Mouse (Mus musculus): ENCODE measurements around the gene Wdfy1. TPM values are rescaled to one million over a fixed set of nuclear protein-coding genes. Genes with fewer than 3 reads are reported as not detected.

Wdfy1 gene
- polyA plus RNA-seq, 2 experiments, result 20.8 to 31.1 TPM

DNA sequence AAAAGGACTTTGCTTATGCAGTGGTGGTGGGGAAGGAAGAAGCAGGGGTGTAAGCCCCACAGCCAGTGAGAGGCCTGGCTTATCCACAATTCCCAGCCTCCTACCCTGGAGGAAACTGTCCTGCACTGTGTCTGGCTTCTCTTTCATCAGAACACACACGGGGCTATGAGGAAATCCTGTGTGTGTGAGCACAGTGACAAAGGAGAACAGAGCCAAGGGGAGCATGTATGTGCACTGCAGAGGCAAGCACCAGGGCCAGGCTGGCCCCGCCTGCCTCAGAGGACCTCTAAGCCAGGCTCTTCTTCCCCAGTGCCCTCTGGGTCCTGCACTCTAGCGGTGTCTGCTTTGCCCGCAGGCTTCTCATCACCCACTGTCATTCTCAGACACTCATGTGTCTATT lies 34.9 kb downstream of the Wdfy1 start:
- Histone ChIP-seq H3K9me3 (ENCODE audit: control insufficient read depth, low read length) (no peaks in the 10 kb centered on the region), H3K36me3 (ENCODE audit: control insufficient read depth, insufficient read depth, low read length) (peaks cover 5% of the 10 kb centered on the region; the same call in 1 of the 2 replicates), H3K4me3 (replicated peaks; ENCODE audit: low read length) (no peak overlapping the region), H3K27ac (replicated peaks; ENCODE audit: low read depth, low read length) (no peak overlapping the region), H3K4me2 (replicated peaks; ENCODE audit: low read depth, low read length, severe bottlenecking) (no peak overlapping the region), H3K9ac (ENCODE audit: low read depth, low read length, severe bottlenecking) (no peak overlapping the region), H3K27me3 (ENCODE audit: control insufficient read depth, insufficient read depth, low read length) (no peaks in the 10 kb centered on the region), H3K4me1 (ENCODE audit: control insufficient read depth, insufficient read depth, low read length) (no peaks in the 10 kb centered on the region)
- no peak for TF ChIP-seq POLR2A (IDR thresholded peaks at IDR 0.05; ENCODE audit: borderline replicate concordance, extremely low read depth, insufficient read depth, insufficient read length)
- ATAC-seq (ENCODE audit: low FRiP score, low read depth), result no peak
- no peak for DNase-seq (ENCODE audit: low spot score)
- 81% methylated on average over 4 of the region's 4 CpGs for WGBS

DNA sequence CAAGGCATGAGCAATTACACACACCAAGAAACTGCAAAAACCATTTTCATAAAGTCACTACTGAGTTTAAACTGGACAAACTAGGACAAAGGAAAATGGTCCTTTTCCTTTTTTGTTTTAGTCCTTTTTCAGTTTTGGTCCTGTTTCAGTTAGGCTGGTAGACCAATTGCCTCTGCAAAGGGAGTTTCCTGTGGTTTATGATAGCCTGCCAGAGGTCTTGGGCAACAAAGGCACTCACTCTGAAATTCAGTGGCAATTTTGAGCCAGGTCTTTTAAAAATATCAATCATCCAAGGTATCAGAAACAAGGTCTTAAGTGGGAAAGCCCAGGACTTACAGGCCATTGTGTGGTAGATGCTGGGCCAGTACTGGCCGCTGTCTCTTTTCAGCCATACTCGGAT lies 36.2 kb downstream of the Wdfy1 start:
- TF ChIP-seq POLR2A (IDR thresholded peaks at IDR 0.05; ENCODE audit: borderline replicate concordance, extremely low read depth, insufficient read depth, insufficient read length), result no peak
- no peak overlapping the region for H3K4me3 ChIP-seq (replicated peaks; ENCODE audit: low read length)
- whole genome bisulfite sequencing, result 84% methylated on average over 2 of the region's 2 CpGs

DNA sequence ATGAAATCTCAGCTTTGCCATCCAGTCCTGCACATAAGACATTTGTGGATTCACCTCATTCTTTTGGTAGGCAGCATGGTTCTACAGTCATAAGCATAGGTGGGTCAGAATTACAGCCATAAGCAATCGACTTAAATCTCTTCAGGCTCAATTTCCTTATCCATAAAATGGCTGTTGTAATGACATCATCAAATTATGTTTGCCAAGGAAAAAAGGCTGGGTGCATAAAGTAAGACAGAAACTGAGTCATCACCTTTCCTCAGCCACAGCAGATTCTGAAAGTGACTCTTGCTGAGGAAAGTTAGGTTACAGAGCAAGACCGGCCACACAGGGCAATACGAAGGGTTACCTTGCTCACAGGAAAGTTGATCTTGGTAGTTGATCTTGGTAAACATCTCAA lies 39.5 kb downstream of the Wdfy1 start:
- 84% methylated on average over 3 of the region's 3 CpGs for WGBS
- Histone ChIP-seq H3K36me3 (ENCODE audit: control insufficient read depth, insufficient read depth, low read length) (peaks cover 5% of the 10 kb centered on the region; the same call in 1 of the 2 replicates), H3K4me1 (ENCODE audit: control insufficient read depth, insufficient read depth, low read length) (no peaks in the 10 kb centered on the region), H3K27ac (replicated peaks; ENCODE audit: low read depth, low read length) (no peak overlapping the region), H3K9me3 (ENCODE audit: control insufficient read depth, low read length) (no peaks in the 10 kb centered on the region), H3K9ac (ENCODE audit: low read depth, low read length, severe bottlenecking) (no peak overlapping the region), H3K27me3 (ENCODE audit: control insufficient read depth, insufficient read depth, low read length) (no peaks in the 10 kb centered on the region), H3K4me2 (replicated peaks; ENCODE audit: low read depth, low read length, severe bottlenecking) (no peak overlapping the region), H3K4me3 (replicated peaks; ENCODE audit: low read length) (no peak overlapping the region)
- no peak for DNase-seq (ENCODE audit: low spot score)
- TF ChIP-seq POLR2A (IDR thresholded peaks at IDR 0.05; ENCODE audit: borderline replicate concordance, extremely low read depth, insufficient read depth, insufficient read length), result no peak
- no peak for ATAC-seq (ENCODE audit: low FRiP score, low read depth)

More for the DNA sequence above, 36.2 kb downstream of the Wdfy1 start:
- Histone ChIP-seq H3K27me3 (ENCODE audit: control insufficient read depth, insufficient read depth, low read length) (no peaks in the 10 kb centered on the region), H3K36me3 (ENCODE audit: control insufficient read depth, insufficient read depth, low read length) (peaks cover 5% of the 10 kb centered on the region; the same call in 1 of the 2 replicates), H3K9ac (ENCODE audit: low read depth, low read length, severe bottlenecking) (no peak overlapping the region), H3K9me3 (ENCODE audit: control insufficient read depth, low read length) (no peaks in the 10 kb centered on the region), H3K27ac (replicated peaks; ENCODE audit: low read depth, low read length) (no peak overlapping the region), H3K4me2 (replicated peaks; ENCODE audit: low read depth, low read length, severe bottlenecking) (no peak overlapping the region), H3K4me1 (ENCODE audit: control insufficient read depth, insufficient read depth, low read length) (no peaks in the 10 kb centered on the region)
- ATAC-seq (ENCODE audit: low FRiP score, low read depth) (no peak), DNase-seq (ENCODE audit: low spot score) (no peak)

DNA sequence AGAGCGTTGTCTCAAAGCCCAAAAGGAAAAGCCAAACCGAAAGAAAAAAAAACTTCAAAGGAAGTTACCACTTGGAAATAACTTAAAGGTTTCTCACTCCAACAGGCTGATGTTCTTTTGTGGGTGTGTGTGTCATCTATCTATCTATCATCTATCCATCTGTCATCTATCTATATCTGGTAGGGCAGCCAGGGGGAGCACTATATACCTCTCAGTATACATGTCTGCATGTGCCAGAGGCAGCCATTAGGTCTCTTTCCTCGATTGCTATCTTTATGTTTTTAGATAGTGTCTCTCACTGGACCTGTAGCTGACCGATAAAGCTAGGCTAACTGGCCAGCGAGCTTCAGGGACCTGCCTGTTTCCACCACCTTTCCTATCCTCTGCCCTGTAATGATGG lies 41.1 kb downstream of the Wdfy1 start:
- 90% methylated on average over 5 of the region's 5 CpGs for WGBS

DNA sequence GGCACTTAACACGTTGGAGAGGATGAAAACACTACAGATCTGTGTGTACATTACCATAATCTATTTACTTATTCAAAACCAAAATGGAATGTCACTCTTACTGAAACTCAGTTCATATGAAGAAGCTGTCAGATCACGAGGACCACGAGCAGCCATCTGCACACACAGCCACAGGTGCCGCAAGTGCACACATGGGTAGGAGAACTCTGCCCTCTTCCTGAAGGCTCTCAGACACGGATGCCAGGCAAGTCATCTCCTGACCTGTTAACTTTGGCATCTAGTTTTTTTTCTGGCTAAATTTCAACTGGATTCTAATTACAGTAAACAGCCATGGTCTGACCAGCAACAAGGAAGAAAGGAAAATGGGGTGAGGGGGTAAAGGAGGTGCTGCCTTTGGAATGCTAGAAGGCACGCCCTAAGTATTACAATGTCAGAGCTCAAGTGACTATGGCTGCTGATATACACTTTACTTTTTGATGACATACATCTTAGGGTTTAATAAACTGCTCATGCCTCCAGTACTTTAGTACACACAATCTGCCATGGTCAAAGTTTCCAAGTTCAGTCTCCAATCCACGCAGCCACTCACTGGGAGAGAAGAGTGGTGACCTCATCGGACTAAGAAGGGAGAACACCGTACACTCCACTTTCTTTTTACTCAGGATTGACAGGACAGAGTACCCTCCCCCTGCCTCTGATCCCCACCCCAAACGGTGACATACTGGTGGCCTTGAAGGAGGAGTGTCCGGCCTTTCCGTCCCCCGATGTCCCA lies 61.6 kb downstream of the Wdfy1 start:
- WGBS, result 89% methylated on average over 13 of the region's 13 CpGs

More for the DNA sequence above, 41.1 kb downstream of the Wdfy1 start:
- Histone ChIP-seq H3K27ac (replicated peaks; ENCODE audit: low read depth, low read length) (no peak overlapping the region), H3K9me3 (ENCODE audit: control insufficient read depth, low read length) (no peaks in the 10 kb centered on the region), H3K36me3 (ENCODE audit: control insufficient read depth, insufficient read depth, low read length) (peaks cover 5% of the 10 kb centered on the region; the same call in 1 of the 2 replicates), H3K4me2 (replicated peaks; ENCODE audit: low read depth, low read length, severe bottlenecking) (no peak overlapping the region), H3K27me3 (ENCODE audit: control insufficient read depth, insufficient read depth, low read length) (no peaks in the 10 kb centered on the region), H3K4me3 (replicated peaks; ENCODE audit: low read length) (no peak overlapping the region), H3K9ac (ENCODE audit: low read depth, low read length, severe bottlenecking) (no peak overlapping the region), H3K4me1 (ENCODE audit: control insufficient read depth, insufficient read depth, low read length) (no peaks in the 10 kb centered on the region)
- ATAC-seq (ENCODE audit: low FRiP score, low read depth) (no peak), DNase-seq (ENCODE audit: low spot score) (no peak)
- no peak for TF ChIP-seq POLR2A (IDR thresholded peaks at IDR 0.05; ENCODE audit: borderline replicate concordance, extremely low read depth, insufficient read depth, insufficient read length)

More for the DNA sequence above, 61.6 kb downstream of the Wdfy1 start:
- Histone ChIP-seq H3K4me3 (replicated peaks; ENCODE audit: low read length) (no peak overlapping the region), H3K27ac (replicated peaks; ENCODE audit: low read depth, low read length) (no peak overlapping the region), H3K9me3 (ENCODE audit: control insufficient read depth, low read length) (no peaks in the 10 kb centered on the region), H3K9ac (ENCODE audit: low read depth, low read length, severe bottlenecking) (no peak overlapping the region), H3K27me3 (ENCODE audit: control insufficient read depth, insufficient read depth, low read length) (no peaks in the 10 kb centered on the region), H3K4me2 (replicated peaks; ENCODE audit: low read depth, low read length, severe bottlenecking) (no peak overlapping the region), H3K4me1 (ENCODE audit: control insufficient read depth, insufficient read depth, low read length) (peaks cover 5% of the 10 kb centered on the region; the same call in 1 of the 2 replicates), H3K36me3 (ENCODE audit: control insufficient read depth, insufficient read depth, low read length) (peaks cover 7% of the 10 kb centered on the region; the same call in 1 of the 2 replicates)
- DNase-seq (ENCODE audit: low spot score) (no peak), ATAC-seq (ENCODE audit: low FRiP score, low read depth) (no peak)
- TF ChIP-seq POLR2A (IDR thresholded peaks at IDR 0.05; ENCODE audit: borderline replicate concordance, extremely low read depth, insufficient read depth, insufficient read length), result no peak
